Mouse (Mus musculus) gastrocnemius, adult 18-20 months (tissue): ENCODE measurements at regions not wholly inside any gene's neighbourhood (a gene's known extent, or its start where the extent isn't known, plus 50 kb on each side); places are given as distances from the start of the nearest gene placed in this dataset. TPM values are rescaled to one million over a fixed set of nuclear protein-coding genes. Genes with fewer than 3 reads are reported as not detected.

Experiments
- DNase-seq: peaks from one replicate; pipeline ENCODE4 v3.0.0; 2021; ENCODE audit warnings: low spot score
- microRNA-seq: library from miRNA; unstranded; fragments of <30 nt; microRNA quantifications from one replicate; pipeline ENCODE4 v1.2.0, GENCODE M21; 2021

GRCm38 (mm10) chr12:94733179-94733578 is 958.8 kb upstream of the Flrt2 start:
- DNase-seq, result no peak

GRCm38 (mm10) chr12:94737263-94737662 is 954.8 kb upstream of the Flrt2 start:
- DNase-seq, result no peak

- no peak for DNase-seq
These were observed 942.1 kb upstream of the Flrt2 start for GRCm38 (mm10) chr12:94749747-94750515.

GRCm38 (mm10) chr12:94755754-94756153 is 936.3 kb upstream of the Flrt2 start:
- no peak for DNase-seq

GRCm38 (mm10) chr12:94795913-94796615 is 896.0 kb upstream of the Flrt2 start:
- DNase-seq, result no peak

- DNase-seq, result no peak
These were observed 887.3 kb upstream of the Flrt2 start for GRCm38 (mm10) chr12:94804692-94805091.

GRCm38 (mm10) chr12:94831400-94831799 is 860.6 kb upstream of the Flrt2 start:
- no peak for DNase-seq

GRCm38 (mm10) chr12:94862720-94863119 is 829.3 kb upstream of the Flrt2 start:
- no peak for DNase-seq

- DNase-seq, result no peak
These were observed 781.2 kb upstream of the Flrt2 start for GRCm38 (mm10) chr12:94910816-94911215.

- DNase-seq, result no peak
These were observed 749.0 kb upstream of the Flrt2 start for GRCm38 (mm10) chr12:94943067-94943466.

Small RNAs in the stretch of these regions (microRNA-seq; reads per million reads assigned to microRNA genes)
- not detected for gene Mir8099-2
